Mouse (Mus musculus): ENCODE measurements around the gene Aadat. TPM values are rescaled to one million over a fixed set of nuclear protein-coding genes. Genes with fewer than 3 reads are reported as not detected.

The Aadat gene
- total and polyA plus RNA-seq, 3 experiments: not detected

DNA sequence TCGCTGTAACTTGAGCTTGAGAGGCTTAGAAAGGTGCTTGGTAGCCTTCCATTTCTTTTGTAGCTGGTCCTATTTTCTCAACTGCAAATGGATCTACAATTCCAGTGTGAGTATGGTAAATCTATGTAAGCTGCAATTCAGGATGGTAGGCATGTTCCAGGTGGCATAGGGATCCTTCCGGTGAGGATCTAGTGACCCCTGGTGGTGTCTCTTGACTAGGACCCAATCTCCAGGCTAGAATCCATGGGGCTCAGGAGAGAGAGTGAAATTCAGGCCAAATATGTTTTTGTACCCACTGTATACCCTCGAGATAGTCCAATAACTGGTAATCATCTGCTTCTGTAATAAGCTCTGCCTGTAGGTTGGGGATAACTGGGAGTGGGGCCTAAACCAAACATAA, 89.0 kb downstream of the Aadat start:
- H3K27me3 ChIP-seq (ENCODE audit: insufficient read depth, low read length): no peaks in the 10 kb centered on the region
- no peak for TF ChIP-seq TAL1 (conservative IDR thresholded peaks at IDR 0.05; ENCODE audit: low read depth, low read length)
- TF ChIP-seq POLR2AphosphoS5 (IDR thresholded peaks at IDR 0.05; ENCODE audit: insufficient replicate concordance, low read depth, low read length): no peak
- no peak for TF ChIP-seq GATA1 (IDR thresholded peaks at IDR 0.05; ENCODE audit: borderline replicate concordance, low read length)
- no peak for TF ChIP-seq CTCF (IDR thresholded peaks at IDR 0.05; ENCODE audit: low read depth, low read length)
- no peak for TF ChIP-seq GATA2 (IDR thresholded peaks at IDR 0.05; ENCODE audit: borderline replicate concordance, low read depth, low read length)
- no peaks in the 10 kb centered on the region for H3K36me3 ChIP-seq (replicated peaks)
- H3K4me3 ChIP-seq (ENCODE audit: low read depth, low read length): no peak overlapping the region
- H3K9me3 ChIP-seq (replicated peaks): no peaks in the 10 kb centered on the region
- ATAC-seq (ENCODE audit: extremely low read depth, insufficient number of reproducible peaks, low FRiP score, poor library complexity, severe bottlenecking) (no peak), DNase-seq (ENCODE audit: low spot score) (no peak)
- H3K4me1 ChIP-seq (ENCODE audit: insufficient read depth, low read depth, low read length): no peaks in the 10 kb centered on the region

Other genes starting within 250 kb of the Aadat start
- not detected in 2 replicates for gene Gm10283, start 2.7 kb upstream of the Aadat start, total RNA-seq (2014; fragmentation: Nextera tagmentation)
- not detected in 2 replicates for gene Gm10283, start 2.7 kb upstream of the Aadat start, total RNA-seq (2017)
- gene Gm10283, start 2.7 kb upstream of the Aadat start, polyA plus RNA-seq (2012): not detected in 2 replicates
- not detected in 2 replicates for gene Mfap3l, start 126.9 kb downstream of the Aadat start, total RNA-seq (2014; fragmentation: Nextera tagmentation)
- gene Mfap3l, start 126.9 kb downstream of the Aadat start, total RNA-seq (2017): 0.11 and 0.12 TPM in 2 replicates
- gene Mfap3l, start 126.9 kb downstream of the Aadat start, polyA plus RNA-seq (2012): not detected in 2 replicates

Data from G1E (cell line).